Comparison of ENCODE assay signal across 8 mouse cellular contexts in genomic region chr12:55384023-55384749, GRCm38 (mm10). TPM values are rescaled to one million over a fixed set of nuclear protein-coding genes. Genes with fewer than 3 reads are reported as not detected.
A peak's percentile ranks its signal among the peaks of the same experiment; 100 is the strongest.
DNase-seq lines count a peak whose midpoint lies in the region; ATAC-seq and TF ChIP-seq lines count a peak whose summit lies in the region.

Gene Psma6, plus strand, starts transcription at chr12:55384222.

- intact Hi-C loops in left cerebral cortex, postnatal 14 days (cut with DNase I), result no loop called here

- H3K4me2 ChIP-seq in lung, embryonic 14.5 days, result no peak within 1 kb of the TSS
- H3K4me2 ChIP-seq in heart, embryonic 13.5 days, result no peak within 1 kb of the TSS
- no peak within 1 kb of the TSS for H3K4me2 ChIP-seq in midbrain, postnatal 0 days (ENCODE audit: low read depth, low read length, poor library complexity, severe bottlenecking)

- H3K4me1 ChIP-seq in lung, embryonic 14.5 days (ENCODE audit: insufficient read depth), result 0 out of 2 replicates have a peak, but pooled peaks cover 3% of the 10 kb centered on the region
- peaks cover 26% of the 10 kb centered on the region for H3K4me1 ChIP-seq in embryonic facial prominence, embryonic 10.5 days
- H3K4me1 ChIP-seq in heart, embryonic 13.5 days, result peaks cover 18% of the 10 kb centered on the region
- H3K4me1 ChIP-seq in midbrain, postnatal 0 days (ENCODE audit: insufficient read depth, low read length), result no peaks in the 10 kb centered on the region

- no peak for ATAC-seq in lung, embryonic 14.5 days (ENCODE audit: insufficient read depth)
- no peak for ATAC-seq in heart, embryonic 13.5 days (ENCODE audit: extremely low read depth, insufficient number of reproducible peaks, low FRiP score, low TSS enrichment)
- ATAC-seq in midbrain, postnatal 0 days (ENCODE audit: low FRiP score), result no peak
- ATAC-seq in frontal cortex, adult (ENCODE audit: low TSS enrichment), result no peak

- 70% methylated on average over 10 of the region's 10 CpGs for WGBS in lung, embryonic 14.5 days
- 70% methylated on average over 10 of the region's 10 CpGs for WGBS in embryonic facial prominence, embryonic 10.5 days
- WGBS in heart, embryonic 13.5 days, result 64% methylated on average over 10 of the region's 10 CpGs
- 84% methylated on average over 10 of the region's 10 CpGs for WGBS in midbrain, postnatal 0 days

- H3K4me3 ChIP-seq in lung, embryonic 14.5 days (ENCODE audit: low read depth, low read length), result no peak within 1 kb of the TSS
- H3K4me3 ChIP-seq in embryonic facial prominence, embryonic 10.5 days, result no peak within 1 kb of the TSS
- no peak within 1 kb of the TSS for H3K4me3 ChIP-seq in heart, embryonic 13.5 days
- H3K4me3 ChIP-seq in midbrain, postnatal 0 days (ENCODE audit: low read depth, low read length), result no peak within 1 kb of the TSS

- 0 out of 2 replicates have a peak within 1 kb of the TSS, but pooled peaks have one; percentile 12 for H3K27ac ChIP-seq in lung, embryonic 14.5 days (ENCODE audit: low read depth)
- H3K27ac ChIP-seq in embryonic facial prominence, embryonic 10.5 days (replicated peaks), result no peak within 1 kb of the TSS
- H3K27ac ChIP-seq in heart, embryonic 13.5 days (replicated peaks), result no peak within 1 kb of the TSS
- no peak within 1 kb of the TSS for H3K27ac ChIP-seq in midbrain, postnatal 0 days (ENCODE audit: low read depth, low read length)

- H3K9me3 ChIP-seq in lung, embryonic 14.5 days (ENCODE audit: low read depth, low read length), result no peaks in the 10 kb centered on the region
- H3K9me3 ChIP-seq in embryonic facial prominence, embryonic 10.5 days, result no peaks in the 10 kb centered on the region
- H3K9me3 ChIP-seq in heart, embryonic 13.5 days, result no peaks in the 10 kb centered on the region
- H3K9me3 ChIP-seq in midbrain, postnatal 0 days (ENCODE audit: low read length), result no peaks in the 10 kb centered on the region

- H3K9ac ChIP-seq in lung, embryonic 14.5 days, result no peak within 1 kb of the TSS
- no peak within 1 kb of the TSS for H3K9ac ChIP-seq in heart, embryonic 13.5 days
- H3K9ac ChIP-seq in midbrain, postnatal 0 days (replicated peaks; ENCODE audit: low read length, poor library complexity, severe bottlenecking), result no peak within 1 kb of the TSS

- TF ChIP-seq CTCF in lung, embryonic 14.5 days (IDR thresholded peaks at IDR 0.05; ENCODE audit: low read depth), result no peak
- no peak for TF ChIP-seq CTCF in midbrain, postnatal 0 days (IDR thresholded peaks at IDR 0.05)

- DNase-seq in lung, embryonic 14.5 days, result no peak
- no peak for DNase-seq in lung, postnatal 36 days
- no peak for DNase-seq in embryonic facial prominence, embryonic 10.5 days (ENCODE audit: low spot score)
- DNase-seq in left cerebral cortex, postnatal 14 days (ENCODE audit: low spot score in 2 of 2), result no peak
- no peak for DNase-seq in midbrain, postnatal 0 days (ENCODE audit: low spot score)
- DNase-seq in cerebellum, adult 8-10 months, result no peak

- H3K27me3 ChIP-seq in lung, embryonic 14.5 days (ENCODE audit: insufficient read depth, low read length), result no peaks in the 10 kb centered on the region
- H3K27me3 ChIP-seq in embryonic facial prominence, embryonic 10.5 days (replicated peaks; ENCODE audit: low read depth, poor library complexity, severe bottlenecking), result no peaks in the 10 kb centered on the region
- H3K27me3 ChIP-seq in heart, embryonic 13.5 days (replicated peaks), result no peaks in the 10 kb centered on the region
- no peaks in the 10 kb centered on the region for H3K27me3 ChIP-seq in midbrain, postnatal 0 days (ENCODE audit: insufficient read depth, low read length)

- H3K36me3 ChIP-seq in lung, embryonic 14.5 days (ENCODE audit: insufficient read depth), result no peaks in the 10 kb centered on the region
- H3K36me3 ChIP-seq in embryonic facial prominence, embryonic 10.5 days (replicated peaks), result peaks cover 22% of the 10 kb centered on the region
- peaks cover 9% of the 10 kb centered on the region for H3K36me3 ChIP-seq in heart, embryonic 13.5 days
- H3K36me3 ChIP-seq in midbrain, postnatal 0 days (ENCODE audit: insufficient read depth, low read length), result peaks cover 8% of the 10 kb centered on the region; the same call in 1 of the 2 replicates

RNA-seq across cellular contexts. Expression of gene Psma6, which starts in this region (rescaled TPM):
- polyA plus RNA-seq in lung, embryonic 14.5 days (2014; fragmentation: Nextera tagmentation; extraction: Ambion mirVana), result 423 and 432 TPM in 2 replicates
- 510 and 513 TPM in 2 replicates for polyA plus RNA-seq in embryonic facial prominence, embryonic 10.5 days (2016; fragmentation: Nextera tagmentation; extraction: Ambion mirVana)
- 321 and 343 TPM in 2 replicates for polyA plus RNA-seq in heart, embryonic 13.5 days (2015; fragmentation: Nextera tagmentation; extraction: Ambion mirVana)
- 100 to 1,000 TPM; 139 to 142 TPM for total RNA-seq in left cerebral cortex, postnatal 14 days (2021)
- 91.1 and 102 TPM in 2 replicates for total RNA-seq in midbrain, postnatal 0 days (2014; rRNA removed)
- 422 and 424 TPM in 2 replicates for polyA plus RNA-seq in midbrain, postnatal 0 days (2015; fragmentation: Nextera tagmentation; extraction: Ambion mirVana)
